Mouse (Mus musculus): ENCODE results near the gene Tnnt1. TPM values are rescaled to one million over a fixed set of nuclear protein-coding genes. Genes with fewer than 3 reads are reported as not detected.

Tnnt1 gene
- polyA plus RNA-seq, 1 experiment = 0.28 TPM

DNA sequence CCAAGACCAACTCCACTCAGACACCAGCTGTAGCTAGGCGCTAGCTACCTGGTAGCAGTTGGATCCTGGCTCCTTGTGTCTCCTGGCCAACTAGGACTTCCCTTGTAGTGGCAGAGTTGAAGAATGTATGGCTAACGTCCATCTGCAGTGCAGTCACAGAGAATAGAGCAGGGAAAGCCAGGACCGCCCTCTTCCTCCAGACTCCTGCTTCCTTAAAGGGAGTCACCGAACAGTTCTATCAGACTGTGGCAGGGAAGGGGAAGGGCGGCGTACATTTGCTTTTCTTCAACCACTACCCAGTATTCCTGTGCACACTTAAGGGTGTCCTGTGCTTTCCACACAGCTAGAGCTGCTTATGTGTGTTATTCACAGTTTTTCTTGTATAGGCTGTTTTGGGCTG, 24.9 kb downstream of the Tnnt1 start:
- H3K36me3 ChIP-seq (ENCODE audit: control insufficient read depth) = peaks cover 98% of the 10 kb centered on the region
- no peaks in the 10 kb centered on the region for H3K27me3 ChIP-seq (ENCODE audit: control insufficient read depth)
- H3K9me3 ChIP-seq (ENCODE audit: control insufficient read depth, low read length) = no peaks in the 10 kb centered on the region
- peaks cover 42% of the 10 kb centered on the region for H3K4me1 ChIP-seq (ENCODE audit: control insufficient read depth)
- TF ChIP-seq TAL1 (IDR thresholded peaks at IDR 0.05; ENCODE audit: low read length) = no peak
- TF ChIP-seq GATA1 (IDR thresholded peaks at IDR 0.05; ENCODE audit: low read length) = no peak
- H3K4me3 ChIP-seq (replicated peaks) = no peak overlapping the region

- TF ChIP-seq GATA1 (IDR thresholded peaks at IDR 0.05; ENCODE audit: low read length) (no peak), TAL1 (IDR thresholded peaks at IDR 0.05; ENCODE audit: low read length) (no peak)
- H3K4me1 ChIP-seq (ENCODE audit: control insufficient read depth) = no peaks in the 10 kb centered on the region; the same call in 1 of the 2 replicates
- peaks cover 27% of the 10 kb centered on the region for H3K27me3 ChIP-seq (ENCODE audit: control insufficient read depth)
- H3K36me3 ChIP-seq (ENCODE audit: control insufficient read depth) = peaks cover 66% of the 10 kb centered on the region
- no peak overlapping the region for H3K4me3 ChIP-seq (replicated peaks)
- H3K9me3 ChIP-seq (ENCODE audit: control insufficient read depth, low read length) = no peaks in the 10 kb centered on the region
These were observed 33.9 kb downstream of the Tnnt1 start for GRCm38 (mm10) chr7:4482281-4482680.

DNA sequence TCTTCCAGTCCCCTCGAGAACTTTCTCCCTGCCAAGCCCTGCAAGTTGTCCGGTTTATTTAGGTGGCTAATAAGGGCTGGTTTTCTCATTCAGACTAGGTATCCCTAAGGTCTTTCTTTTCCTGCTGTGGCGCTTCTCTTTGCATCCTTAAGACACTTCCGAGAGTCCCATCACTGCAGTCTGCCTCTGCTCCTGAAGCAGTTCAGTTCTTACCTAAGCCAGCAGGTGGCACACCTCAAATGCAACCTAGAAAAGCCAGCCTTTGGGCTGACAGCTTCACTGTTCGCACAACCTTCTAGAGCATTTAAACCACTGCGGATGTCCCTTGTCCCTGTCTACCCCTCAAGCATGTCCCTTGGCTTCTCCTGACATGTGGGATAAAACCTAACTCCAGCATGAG, 36.5 kb downstream of the Tnnt1 start:
- no peaks in the 10 kb centered on the region; the same call in 1 of the 2 replicates for H3K4me1 ChIP-seq (ENCODE audit: control insufficient read depth)
- no peak overlapping the region for H3K4me3 ChIP-seq (replicated peaks)
- TF ChIP-seq TAL1 (IDR thresholded peaks at IDR 0.05; ENCODE audit: low read length) (no peak), GATA1 (IDR thresholded peaks at IDR 0.05; ENCODE audit: low read length) (no peak)
- H3K36me3 ChIP-seq (ENCODE audit: control insufficient read depth) = peaks cover 40% of the 10 kb centered on the region
- peaks cover 51% of the 10 kb centered on the region for H3K27me3 ChIP-seq (ENCODE audit: control insufficient read depth)
- no peaks in the 10 kb centered on the region for H3K9me3 ChIP-seq (ENCODE audit: control insufficient read depth, low read length)

GRCm38 (mm10) chr7:4478796-4479291, 37.3 kb downstream of the Tnnt1 start:
- peak overlapping the region; percentile 33 for H3K4me3 ChIP-seq (replicated peaks)

GRCm38 (mm10) chr7:4478021-4478795, 38.0 kb downstream of the Tnnt1 start:
- TF ChIP-seq GATA1 (IDR thresholded peaks at IDR 0.05; ENCODE audit: low read length) = no peak
- Histone ChIP-seq H3K27me3 (ENCODE audit: control insufficient read depth) (peaks cover 65% of the 10 kb centered on the region), H3K4me3 (replicated peaks) (peak overlapping the region; percentile 33), H3K36me3 (ENCODE audit: control insufficient read depth) (peaks cover 26% of the 10 kb centered on the region), H3K9me3 (ENCODE audit: control insufficient read depth, low read length) (no peaks in the 10 kb centered on the region), H3K4me1 (ENCODE audit: control insufficient read depth) (no peaks in the 10 kb centered on the region; the same call in 1 of the 2 replicates)

More at GRCm38 (mm10) chr7:4478796-4479291, 37.3 kb downstream of the Tnnt1 start:
- peaks cover 59% of the 10 kb centered on the region for H3K27me3 ChIP-seq (ENCODE audit: control insufficient read depth)
- H3K4me1 ChIP-seq (ENCODE audit: control insufficient read depth) = no peaks in the 10 kb centered on the region; the same call in 1 of the 2 replicates
- H3K9me3 ChIP-seq (ENCODE audit: control insufficient read depth, low read length) = no peaks in the 10 kb centered on the region
- TF ChIP-seq GATA1 (IDR thresholded peaks at IDR 0.05; ENCODE audit: low read length) = no peak
- TF ChIP-seq TAL1 (IDR thresholded peaks at IDR 0.05; ENCODE audit: low read length) = no peak
- H3K36me3 ChIP-seq (ENCODE audit: control insufficient read depth) = peaks cover 32% of the 10 kb centered on the region

DNA sequence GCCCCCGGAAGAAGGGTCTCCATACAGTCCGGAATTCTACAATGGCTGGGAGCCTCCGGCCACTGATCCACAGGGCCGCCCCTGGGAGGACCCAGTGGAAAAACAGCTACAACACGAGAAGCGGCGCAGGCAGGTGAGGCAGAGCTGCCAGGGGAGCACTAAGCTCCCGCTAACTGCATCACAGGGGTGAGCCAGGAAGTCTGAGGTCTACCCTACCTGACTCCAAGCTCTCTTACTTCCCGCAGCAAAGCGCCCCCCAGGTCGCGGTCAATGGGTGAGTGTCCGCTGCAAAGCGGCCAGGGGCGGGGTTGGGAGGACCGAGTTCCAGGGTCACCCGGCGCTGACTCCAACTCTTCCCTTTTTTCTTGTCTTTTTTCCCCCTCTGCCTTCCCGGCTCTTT, 42.2 kb downstream of the Tnnt1 start:
- no peaks in the 10 kb centered on the region for H3K9me3 ChIP-seq (ENCODE audit: control insufficient read depth, low read length)
- no peak for TF ChIP-seq GATA1 (IDR thresholded peaks at IDR 0.05; ENCODE audit: low read length)
- no peak for TF ChIP-seq TAL1 (IDR thresholded peaks at IDR 0.05; ENCODE audit: low read length)
- H3K4me3 ChIP-seq (replicated peaks) = no peak overlapping the region
- no peaks in the 10 kb centered on the region for H3K36me3 ChIP-seq (ENCODE audit: control insufficient read depth)
- H3K4me1 ChIP-seq (ENCODE audit: control insufficient read depth) = peaks cover 6% of the 10 kb centered on the region
- H3K27me3 ChIP-seq (ENCODE audit: control insufficient read depth) = peaks cover 96% of the 10 kb centered on the region

- H3K27me3 ChIP-seq (ENCODE audit: control insufficient read depth) = peaks cover 73% of the 10 kb centered on the region
- TF ChIP-seq GATA1 (IDR thresholded peaks at IDR 0.05; ENCODE audit: low read length) (no peak), TAL1 (IDR thresholded peaks at IDR 0.05; ENCODE audit: low read length) (no peak)
- no peaks in the 10 kb centered on the region for H3K36me3 ChIP-seq (ENCODE audit: control insufficient read depth)
- H3K4me3 ChIP-seq (replicated peaks) = no peak overlapping the region
- no peaks in the 10 kb centered on the region for H3K9me3 ChIP-seq (ENCODE audit: control insufficient read depth, low read length)
- peaks cover 6% of the 10 kb centered on the region for H3K4me1 ChIP-seq (ENCODE audit: control insufficient read depth)
These were observed 45.0 kb downstream of the Tnnt1 start for GRCm38 (mm10) chr7:4471179-4471555.

DNA sequence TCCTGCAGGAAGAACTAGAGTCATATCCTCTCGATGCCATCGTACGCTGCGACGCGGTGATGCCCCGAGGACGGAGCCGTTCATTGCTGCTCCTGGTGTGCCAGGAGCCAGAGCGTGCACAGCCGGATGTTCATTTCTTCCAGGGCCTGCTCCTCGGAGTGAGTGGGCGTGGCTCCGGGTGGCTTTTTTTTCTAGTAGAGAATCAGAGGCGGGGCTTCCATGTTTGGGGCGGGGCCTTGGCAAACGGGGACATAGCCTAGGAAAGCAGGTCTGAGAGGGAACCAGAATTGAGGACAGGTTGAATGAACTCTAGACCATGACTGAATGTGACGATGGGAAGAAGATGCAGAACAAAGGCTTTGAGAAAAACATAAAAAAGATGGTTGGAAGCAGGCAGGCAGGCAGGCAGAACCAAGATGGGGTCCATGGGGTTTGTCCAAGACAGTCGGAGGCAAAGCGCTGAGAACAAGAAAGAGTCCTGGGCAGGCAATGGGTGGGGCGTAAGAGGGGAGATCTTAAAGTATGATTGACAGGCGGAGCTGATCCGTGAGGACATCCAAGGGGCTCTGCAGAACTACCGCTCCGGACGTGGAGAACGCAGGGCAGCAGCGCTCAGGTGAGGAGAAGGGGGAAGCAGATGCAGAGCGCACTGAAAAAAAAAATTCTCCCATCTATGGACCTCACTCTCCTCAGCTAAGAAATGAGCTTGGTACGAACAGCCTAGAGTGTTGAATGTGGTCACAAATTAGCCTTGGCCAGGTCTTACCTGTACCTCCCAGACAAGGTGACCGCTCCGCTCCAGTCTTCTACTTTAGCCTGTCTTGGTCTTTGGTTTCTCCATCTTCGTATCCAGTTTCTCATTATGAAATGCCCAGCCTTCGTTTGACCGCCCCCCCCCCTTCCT, 45.7 kb downstream of the Tnnt1 start:
- H3K4me3 ChIP-seq (replicated peaks) = no peak overlapping the region
- TF ChIP-seq GATA1 (IDR thresholded peaks at IDR 0.05; ENCODE audit: low read length) = no peak
- H3K4me1 ChIP-seq (ENCODE audit: control insufficient read depth) = peaks cover 6% of the 10 kb centered on the region
- H3K27me3 ChIP-seq (ENCODE audit: control insufficient read depth) = peaks cover 70% of the 10 kb centered on the region
- no peaks in the 10 kb centered on the region for H3K36me3 ChIP-seq (ENCODE audit: control insufficient read depth)
- H3K9me3 ChIP-seq (ENCODE audit: control insufficient read depth, low read length) = no peaks in the 10 kb centered on the region

- Histone ChIP-seq H3K4me1 (ENCODE audit: control insufficient read depth) (peaks cover 6% of the 10 kb centered on the region), H3K27me3 (ENCODE audit: control insufficient read depth) (peaks cover 51% of the 10 kb centered on the region), H3K4me3 (replicated peaks) (no peak overlapping the region), H3K36me3 (ENCODE audit: control insufficient read depth) (no peaks in the 10 kb centered on the region), H3K9me3 (ENCODE audit: control insufficient read depth, low read length) (no peaks in the 10 kb centered on the region)
- TF ChIP-seq GATA1 (IDR thresholded peaks at IDR 0.05; ENCODE audit: low read length) (no peak), TAL1 (IDR thresholded peaks at IDR 0.05; ENCODE audit: low read length) (no peak)
These were observed 48.4 kb downstream of the Tnnt1 start for GRCm38 (mm10) chr7:4467801-4468200.
